Mouse (Mus musculus) heart, postnatal 0 days (tissue): ENCODE measurements at regions not wholly inside any gene's neighbourhood (a gene's known extent, or its start where the extent isn't known, plus 50 kb on each side); places are given as distances from the start of the nearest gene placed in this dataset.

ENCODE experiments used
- ATAC-seq: fragments of 200-750 bp; cut with Nextera tagmentation; 2 replicates; pipeline ENCODE4 v1.8.0; 2017; ENCODE audit warnings: low read depth, moderate number of reproducible peaks, moderate library complexity; ENCODE audit not compliant: insufficient read depth
- DNase-seq: peaks from one replicate; pipeline ENCODE4 v3.0.0-alpha.2; 2016; ENCODE audit warnings: low spot score
- H3K27ac ChIP-seq: fragments of 300-500 bp; sonication (generic); 2 replicates; pipeline ENCODE4 v1.5.1; 2014; ENCODE audit warnings: low read depth, mild to moderate bottlenecking
- H3K27me3 ChIP-seq: fragments of 300-500 bp; sonication (generic); 2 replicates; pipeline ENCODE4 v1.6.1; 2014; ENCODE audit warnings: low read length, mixed read lengths; ENCODE audit not compliant: control insufficient read depth, insufficient read depth
- H3K36me3 ChIP-seq: fragments of 300-500 bp; sonication (generic); replicated peaks from 2 replicates; pipeline ENCODE4 v1.6.1; 2014; ENCODE audit warnings: low read length, mixed read lengths; ENCODE audit not compliant: control insufficient read depth, insufficient read depth
- H3K4me1 ChIP-seq: fragments of 300-500 bp; sonication (generic); 2 replicates; pipeline ENCODE4 v1.6.1; 2014; ENCODE audit warnings: antibody characterized with exemption; ENCODE audit not compliant: control insufficient read depth, insufficient read depth
- H3K4me2 ChIP-seq: fragments of 300-500 bp; sonication (generic); 2 replicates; pipeline ENCODE4 v1.6.1; 2014; ENCODE audit warnings: low read depth, mild to moderate bottlenecking, low read length, moderate library complexity
- H3K4me3 ChIP-seq: fragments of 300-500 bp; sonication (generic); 2 replicates; pipeline ENCODE4 v1.5.1; 2014; ENCODE audit warnings: low read depth, low read length
- H3K9ac ChIP-seq: fragments of 300-500 bp; sonication (generic); replicated peaks from 2 replicates; pipeline ENCODE4 v1.6.1; 2014; ENCODE audit warnings: low read depth, low read length, mixed read lengths
- H3K9me3 ChIP-seq: fragments of 300-500 bp; sonication (generic); replicated peaks from 2 replicates; pipeline ENCODE4 v1.6.1; 2016; ENCODE audit warnings: low read length; ENCODE audit not compliant: control insufficient read depth
- CTCF ChIP-seq: IDR thresholded peaks from 2 replicates; pipeline ENCODE4 v1.5.1; 2016; ENCODE audit warnings: antibody characterized with exemption, control low read depth, low read depth
- EP300 ChIP-seq: IDR thresholded peaks from 2 replicates; pipeline ENCODE4 v1.6.1; 2016; ENCODE audit warnings: antibody characterized with exemption, low read depth
- WGBS: fragments of 180-500 bp; shearing (Covaris S2); extraction: QIAGEN DNeasy Blood & Tissue Kit; methylation state at CpG from one replicate; pipeline ENCODE4 v1.1.7; 2014; 5-methylcytosine and 5-hydroxymethylcytosine counted together

GRCm38 (mm10) chr14:74166221-74166620 is 474.4 kb upstream of the Htr2a start:
- H3K9me3 ChIP-seq = no peaks in the 10 kb centered on the region
- H3K4me3 ChIP-seq = no peak overlapping the region
- H3K36me3 ChIP-seq = no peaks in the 10 kb centered on the region
- no peak for ATAC-seq
- no peaks in the 10 kb centered on the region for H3K27me3 ChIP-seq
- TF ChIP-seq EP300 (no peak), CTCF (no peak)
- DNase-seq = no peak
- 73% methylated on average over 2 of the region's 2 CpGs for WGBS
- H3K9ac ChIP-seq = no peak overlapping the region
- H3K4me2 ChIP-seq = no peak overlapping the region
- no peak overlapping the region for H3K27ac ChIP-seq
- no peaks in the 10 kb centered on the region for H3K4me1 ChIP-seq

- H3K4me2 ChIP-seq = no peak overlapping the region
- ATAC-seq = no peak
- 72% methylated on average over 2 of the region's 2 CpGs for WGBS
- no peak overlapping the region for H3K9ac ChIP-seq
- H3K4me3 ChIP-seq = no peak overlapping the region
- no peak overlapping the region for H3K27ac ChIP-seq
- no peak for TF ChIP-seq EP300
- TF ChIP-seq CTCF = no peak
- H3K9me3 ChIP-seq = no peaks in the 10 kb centered on the region
- no peaks in the 10 kb centered on the region for H3K4me1 ChIP-seq
- no peaks in the 10 kb centered on the region for H3K27me3 ChIP-seq
- H3K36me3 ChIP-seq = no peaks in the 10 kb centered on the region
- no peak for DNase-seq
Measured at GRCm38 (mm10) chr14:74169131-74169875, 471.3 kb upstream of the Htr2a start.

GRCm38 (mm10) chr14:74180066-74180465 is 460.6 kb upstream of the Htr2a start:
- H3K9me3 ChIP-seq = no peaks in the 10 kb centered on the region
- no peak for ATAC-seq
- TF ChIP-seq EP300 = no peak
- no peak for TF ChIP-seq CTCF
- no peaks in the 10 kb centered on the region for H3K4me1 ChIP-seq
- no peaks in the 10 kb centered on the region for H3K36me3 ChIP-seq
- H3K27ac ChIP-seq = no peak overlapping the region
- H3K4me3 ChIP-seq = no peak overlapping the region
- H3K4me2 ChIP-seq = no peak overlapping the region
- no peak overlapping the region for H3K9ac ChIP-seq
- DNase-seq = no peak
- WGBS = 55% methylated on average over 2 of the region's 2 CpGs
- H3K27me3 ChIP-seq = no peaks in the 10 kb centered on the region

GRCm38 (mm10) chr14:74182996-74183395 is 457.6 kb upstream of the Htr2a start:
- Histone ChIP-seq H3K9me3 (no peaks in the 10 kb centered on the region), H3K4me1 (no peaks in the 10 kb centered on the region), H3K36me3 (no peaks in the 10 kb centered on the region), H3K4me2 (no peak overlapping the region), H3K9ac (no peak overlapping the region), H3K4me3 (no peak overlapping the region), H3K27ac (no peak overlapping the region), H3K27me3 (no peaks in the 10 kb centered on the region)
- TF ChIP-seq EP300 = no peak
- TF ChIP-seq CTCF = no peak
- DNase-seq (no peak), ATAC-seq (no peak)
- WGBS = 80% methylated on average over 4 of the region's 4 CpGs

GRCm38 (mm10) chr14:74201710-74202109 is 438.9 kb upstream of the Htr2a start:
- 73% methylated on average over 2 of the region's 2 CpGs for WGBS
- ATAC-seq = no peak

GRCm38 (mm10) chr14:74205011-74205410 is 435.6 kb upstream of the Htr2a start:
- no peaks in the 10 kb centered on the region for H3K27me3 ChIP-seq
- TF ChIP-seq EP300 (no peak), CTCF (no peak)

More at GRCm38 (mm10) chr14:74201710-74202109, 438.9 kb upstream of the Htr2a start:
- Histone ChIP-seq H3K36me3 (no peaks in the 10 kb centered on the region), H3K27ac (no peak overlapping the region), H3K9ac (no peak overlapping the region), H3K9me3 (no peaks in the 10 kb centered on the region), H3K4me2 (no peak overlapping the region), H3K4me1 (no peaks in the 10 kb centered on the region), H3K27me3 (no peaks in the 10 kb centered on the region), H3K4me3 (no peak overlapping the region)
- TF ChIP-seq EP300 (no peak), CTCF (no peak)
- no peak for DNase-seq

More at GRCm38 (mm10) chr14:74205011-74205410, 435.6 kb upstream of the Htr2a start:
- no peaks in the 10 kb centered on the region for H3K4me1 ChIP-seq
- no peaks in the 10 kb centered on the region for H3K9me3 ChIP-seq
- no peak overlapping the region for H3K4me3 ChIP-seq
- H3K9ac ChIP-seq = no peak overlapping the region
- no peak overlapping the region for H3K4me2 ChIP-seq
- no peak overlapping the region for H3K27ac ChIP-seq
- DNase-seq (no peak), ATAC-seq (no peak)
- WGBS = 72% methylated on average over 1 of the region's 1 CpGs
- no peaks in the 10 kb centered on the region for H3K36me3 ChIP-seq
